Mouse (Mus musculus): ENCODE results near the gene Depdc7.

Depdc7 gene

DNA sequence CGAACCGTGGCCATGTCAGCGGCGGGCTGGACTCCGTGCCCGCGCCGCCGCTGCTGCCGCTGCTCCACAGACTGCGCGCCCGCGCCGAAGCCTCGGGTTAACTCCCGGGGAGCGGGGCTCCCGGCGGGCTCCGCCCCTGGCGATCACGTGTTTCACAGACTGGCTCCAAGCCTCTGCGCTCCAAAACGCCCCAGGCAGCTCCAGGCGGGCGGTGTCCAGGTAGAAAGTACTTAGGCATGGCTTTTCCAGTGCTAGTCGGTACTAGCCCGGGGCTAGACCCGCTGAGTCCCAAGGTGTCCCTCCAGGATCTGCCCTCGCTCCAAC is at the start of gene Depdc7:
TSS of gene Depdc7 (minus strand) at position 138 of the 324 bp plus-strand sequence.
- DNase-seq (ENCODE audit: low spot score in 2 of 2) = peak; percentile 72 to 77

- peak in 1 of 2 experiments; percentile 3 for DNase-seq (ENCODE audit: low spot score in 2 of 2)
These were observed 32.1 kb upstream of the Depdc7 start for GRCm38 (mm10) chr2:104774763-104775162.

DNA sequence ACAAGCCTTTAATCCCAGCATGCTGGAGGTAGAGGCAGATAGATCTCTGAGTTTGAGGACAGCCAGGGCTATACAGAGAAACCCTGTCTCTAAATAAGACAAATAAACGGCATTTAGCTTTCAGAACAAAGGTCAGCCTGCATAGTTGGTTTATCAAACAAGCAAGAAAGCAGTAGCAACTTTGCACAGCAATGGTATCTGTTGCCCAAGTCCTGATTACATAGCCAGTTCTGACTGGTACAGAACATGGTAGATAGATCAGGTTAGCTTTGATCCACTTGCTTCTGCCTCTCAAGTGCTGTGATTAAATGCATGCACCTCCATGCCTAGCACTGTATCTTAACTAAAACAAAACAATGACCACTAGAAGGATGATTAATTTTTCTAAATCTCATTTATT is 26.0 kb upstream of the Depdc7 start:
- no peak for DNase-seq (ENCODE audit: low spot score in 2 of 2)

DNA sequence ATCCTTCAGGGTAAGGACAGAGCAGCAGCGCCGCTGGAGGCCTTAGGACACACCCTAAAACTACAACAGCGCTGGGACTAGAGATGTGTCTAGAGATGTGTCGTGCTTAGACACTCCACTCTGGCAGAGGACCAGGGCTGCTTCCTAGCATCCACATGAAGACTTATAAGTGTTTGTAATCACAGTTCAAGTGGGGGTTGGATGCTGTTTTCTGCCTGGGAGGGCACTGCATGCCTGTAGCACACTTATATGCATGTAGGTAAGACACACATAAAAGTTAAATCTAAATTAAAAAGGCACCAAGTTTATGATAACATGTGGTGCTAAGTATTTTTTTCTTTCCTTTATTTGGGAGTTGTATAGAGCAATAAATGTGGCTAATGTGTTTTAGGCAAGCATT is 21.3 kb upstream of the Depdc7 start:
- DNase-seq (ENCODE audit: low spot score in 2 of 2) = no peak

- no peak for DNase-seq (ENCODE audit: low spot score in 2 of 2)
These were observed 20.5 kb upstream of the Depdc7 start for GRCm38 (mm10) chr2:104763134-104763703.

GRCm38 (mm10) chr2:104750611-104751010 is 7.9 kb upstream of the Depdc7 start:
- DNase-seq (ENCODE audit: low spot score in 2 of 2) = peak in 1 of 2 experiments; percentile 4

- DNase-seq (ENCODE audit: low spot score in 2 of 2) = no peak
These were observed 6.0 kb upstream of the Depdc7 start for GRCm38 (mm10) chr2:104748652-104749183.

- peak in 1 of 2 experiments; percentile 2 for DNase-seq (ENCODE audit: low spot score in 2 of 2)
These were observed 3.6 kb upstream of the Depdc7 start for GRCm38 (mm10) chr2:104746251-104746650.

- no peak for DNase-seq (ENCODE audit: low spot score in 2 of 2)
These were observed 1.3 kb upstream of the Depdc7 start for GRCm38 (mm10) chr2:104743971-104744370.

DNA sequence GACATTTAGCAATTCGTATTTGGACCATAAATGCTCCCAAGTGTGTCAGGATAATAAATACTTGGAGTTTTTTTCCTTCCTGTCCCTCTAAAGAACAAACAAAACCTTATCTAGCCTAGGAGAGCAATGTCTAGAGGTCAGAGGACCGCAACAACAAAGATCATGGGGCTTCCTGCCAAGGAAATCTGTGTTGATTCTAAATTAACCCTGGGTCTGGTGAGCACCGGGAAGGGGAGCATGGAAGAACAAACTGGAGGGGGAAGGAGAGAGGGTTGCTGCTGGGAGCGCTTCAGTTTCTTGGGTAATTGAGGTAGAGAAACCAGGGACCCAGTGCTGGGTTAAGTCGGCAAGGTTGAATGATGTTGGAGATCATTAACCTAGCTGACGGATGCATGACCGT is 482 bp upstream of the Depdc7 start:
- DNase-seq (ENCODE audit: low spot score in 2 of 2) = no peak

GRCm38 (mm10) chr2:104741896-104742740 is 560 bp downstream of the Depdc7 start:
- no peak for DNase-seq (ENCODE audit: low spot score in 2 of 2)

- DNase-seq (ENCODE audit: low spot score in 2 of 2) = no peak
These were observed 1.5 kb downstream of the Depdc7 start for GRCm38 (mm10) chr2:104741015-104741758.

DNA sequence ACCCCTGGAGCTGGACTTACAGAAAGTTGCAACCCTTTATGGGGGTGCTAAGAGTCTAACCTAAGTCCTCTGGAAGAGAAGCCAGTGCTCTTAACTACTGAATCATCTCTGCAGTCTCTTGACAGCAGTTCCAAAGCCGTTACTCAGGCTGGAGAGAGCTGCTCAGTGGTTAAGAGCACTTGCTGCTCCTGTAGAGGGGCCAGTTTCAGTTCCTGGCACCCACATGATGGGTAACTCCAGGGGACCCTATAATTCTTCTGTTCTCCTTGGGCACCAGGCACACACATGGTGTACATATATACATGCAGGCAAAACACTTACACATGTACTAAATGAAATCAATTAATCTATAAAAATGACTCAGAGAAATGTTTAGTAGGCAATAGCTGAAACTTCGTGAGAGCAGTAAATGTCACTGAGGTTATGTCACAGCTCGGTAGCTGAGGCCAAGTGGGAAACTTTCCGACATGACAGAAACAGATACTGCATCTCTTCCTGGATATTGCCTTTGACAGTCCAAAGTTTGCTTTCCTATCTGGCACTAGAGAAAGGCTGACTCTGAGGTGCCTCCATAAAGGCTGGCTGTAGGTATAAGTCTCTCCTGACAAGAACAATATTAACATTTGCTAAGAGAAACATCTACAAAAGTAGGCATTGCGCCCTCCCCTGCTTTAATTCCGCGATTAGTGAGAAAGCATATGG is 2.3 kb downstream of the Depdc7 start:
- no peak for DNase-seq (ENCODE audit: low spot score in 2 of 2)

GRCm38 (mm10) chr2:104739691-104740090 is 3.0 kb downstream of the Depdc7 start:
- DNase-seq (ENCODE audit: low spot score in 2 of 2) = no peak

DNA sequence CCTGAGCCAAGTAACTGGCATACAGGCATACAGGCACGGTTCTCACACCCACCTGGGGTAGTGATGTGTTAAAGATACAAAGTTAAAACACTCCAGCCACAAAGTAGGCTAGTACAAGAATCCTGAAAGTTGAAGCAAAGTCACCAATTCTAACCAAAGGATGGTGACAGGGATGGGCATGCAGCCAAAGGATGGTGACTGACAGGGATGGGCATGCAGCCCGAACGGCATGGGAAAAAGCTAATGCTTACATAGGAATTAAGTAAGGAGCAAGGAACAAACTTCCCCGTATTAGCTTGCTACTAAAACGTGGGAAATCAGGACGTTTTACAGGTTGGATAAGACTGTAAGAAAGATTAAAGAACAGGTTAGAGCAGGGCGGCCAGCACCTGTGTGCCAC is 6.4 kb downstream of the Depdc7 start:
- DNase-seq (ENCODE audit: low spot score in 2 of 2) = no peak

DNA sequence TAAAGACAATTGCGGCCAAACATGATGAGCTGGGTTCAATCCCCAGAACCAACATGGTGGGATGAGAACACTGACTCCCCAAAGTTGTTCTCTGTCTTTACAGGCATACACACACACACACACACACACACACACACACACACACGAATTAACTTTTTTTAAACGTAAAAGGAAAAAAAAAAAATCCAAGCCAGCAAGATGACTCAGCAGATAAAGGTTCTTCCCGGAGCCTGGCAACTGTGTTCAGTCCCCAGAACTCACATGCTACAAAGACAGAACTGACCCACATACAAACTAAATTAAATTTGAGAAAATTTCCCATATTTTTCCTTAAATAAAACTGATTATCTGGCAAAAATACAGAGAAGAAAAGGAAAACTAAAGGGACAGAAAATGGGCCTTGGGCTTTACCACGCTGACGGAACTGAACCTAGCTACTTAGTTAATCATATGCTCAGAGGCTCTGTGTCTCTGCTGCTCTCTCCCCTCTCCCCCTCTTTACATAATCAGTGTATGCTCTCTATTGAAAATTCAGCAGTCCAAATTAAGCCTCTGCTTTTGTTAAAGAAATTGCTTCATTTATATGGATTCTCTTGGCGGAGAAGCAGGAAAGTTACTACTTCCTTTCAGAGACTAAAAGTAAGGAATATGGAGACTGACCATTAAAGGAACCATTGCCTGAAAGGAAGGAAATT is 10.0 kb downstream of the Depdc7 start:
- no peak for DNase-seq (ENCODE audit: low spot score in 2 of 2)

DNA sequence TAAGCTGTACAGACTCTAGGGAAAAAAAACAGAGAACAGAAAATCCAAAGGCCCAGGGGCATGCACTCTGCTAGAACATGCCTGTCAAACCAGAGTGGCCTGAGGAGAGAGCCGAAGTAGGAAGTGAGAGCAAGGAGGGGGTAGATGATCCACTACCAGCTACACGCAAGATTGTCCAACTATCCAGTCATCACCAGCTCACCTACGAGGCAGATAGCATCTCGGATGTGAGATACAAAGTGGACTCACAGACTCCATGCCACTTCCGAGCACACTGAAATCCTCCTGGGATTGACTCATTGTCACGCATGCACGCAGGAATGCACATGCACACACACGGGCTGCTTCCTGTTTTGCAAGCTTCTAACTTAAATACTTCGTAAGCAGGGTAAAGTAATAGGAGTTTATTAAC is 10.6 kb downstream of the Depdc7 start:
- DNase-seq (ENCODE audit: low spot score in 2 of 2) = peak; percentile 35 to 48

DNA sequence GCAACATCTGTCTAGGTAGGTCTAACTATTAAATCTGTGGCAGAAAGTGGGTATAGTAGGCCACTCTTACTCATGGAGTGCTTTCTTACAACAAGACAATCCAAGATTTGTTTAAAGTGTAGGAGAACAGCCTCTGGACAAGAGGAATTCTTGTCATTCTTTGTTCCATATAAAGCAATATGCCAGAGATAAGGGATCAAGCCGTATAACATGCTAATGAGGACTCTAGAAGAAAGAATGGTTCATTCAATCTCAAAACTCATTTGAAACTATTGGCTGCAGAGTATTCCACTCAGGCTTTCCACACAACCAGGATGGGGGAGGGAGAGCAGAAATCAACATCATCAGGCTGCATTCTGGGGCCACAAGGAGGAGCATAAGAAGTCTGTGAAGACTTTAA is 15.3 kb downstream of the Depdc7 start:
- no peak for DNase-seq (ENCODE audit: low spot score in 2 of 2)

- DNase-seq (ENCODE audit: low spot score in 2 of 2) = no peak
These were observed 20.7 kb downstream of the Depdc7 start for GRCm38 (mm10) chr2:104722021-104722420.

GRCm38 (mm10) chr2:104717827-104718226 is 24.9 kb downstream of the Depdc7 start:
- no peak for DNase-seq (ENCODE audit: low spot score in 2 of 2)

DNA sequence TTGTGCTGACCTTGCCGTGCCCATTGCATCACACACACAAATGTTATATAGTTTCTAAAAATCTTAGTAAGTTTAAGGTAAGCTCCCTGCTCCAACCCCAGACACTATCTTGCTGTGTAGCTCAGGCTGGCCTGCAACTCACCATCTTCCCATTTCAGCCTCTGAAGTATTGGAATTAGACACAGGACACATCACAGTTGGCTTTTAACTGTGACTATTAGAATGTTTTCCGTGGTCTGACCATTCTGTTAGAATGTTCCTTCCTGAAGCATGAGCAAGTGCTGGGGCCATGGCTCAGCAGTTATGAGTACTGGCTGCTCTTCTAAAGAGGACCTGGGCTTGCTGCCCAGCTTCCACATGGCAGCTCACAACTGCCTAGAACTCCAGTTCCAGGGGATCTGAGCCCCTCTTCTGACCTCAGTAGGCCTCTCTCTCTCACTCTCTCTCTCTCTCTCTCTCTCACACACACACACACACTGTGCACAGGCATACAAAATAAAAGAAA is 25.4 kb downstream of the Depdc7 start:
- DNase-seq (ENCODE audit: low spot score in 2 of 2) = no peak
